ENCODE assay signal across 8 mouse cellular contexts in the genomic region with DNA sequence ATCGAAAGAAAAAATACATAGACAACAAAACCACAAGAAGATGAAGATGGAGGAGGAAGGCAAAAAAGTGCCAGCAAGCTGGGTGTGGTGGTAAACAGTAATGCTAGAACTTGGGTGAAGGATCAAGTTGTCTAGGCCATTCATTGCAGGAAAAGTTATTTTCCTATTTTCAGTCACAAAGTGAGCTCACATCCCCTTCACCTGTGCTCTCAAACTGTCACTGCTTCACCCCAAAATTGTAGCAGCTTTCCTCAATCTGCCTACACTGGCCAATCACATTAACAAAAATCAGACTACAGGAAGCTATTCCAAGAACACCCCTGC. TPM values are rescaled to one million over a fixed set of nuclear protein-coding genes. Genes with fewer than 3 reads are reported as not detected.
DNase-seq lines count a peak whose midpoint lies in the region; ATAC-seq and TF ChIP-seq lines count a peak whose summit lies in the region.
"Had no signal": no experiment of that assay in that cellular context is flagged by ENCODE, and none has a peak within 500 bp of the region (broad histone marks: within the 10 kb centered on the region; RNA-seq: fewer than 3 reads in every experiment).

No protein-coding gene starts in this region.

- H3K36me3 ChIP-seq in lung, embryonic 16.5 days (ENCODE audit: control insufficient read depth, insufficient read depth, low read length), result no peaks in the 10 kb centered on the region
- no peaks in the 10 kb centered on the region for H3K36me3 ChIP-seq in limb, embryonic 13.5 days

- TF ChIP-seq POLR2A in lung, adult 2 months (IDR thresholded peaks at IDR 0.05; ENCODE audit: borderline replicate concordance, extremely low read depth, low read depth, low read length), result no peak
- TF ChIP-seq POLR2A in embryonic fibroblast, embryonic 13.5 days (IDR thresholded peaks at IDR 0.05; ENCODE audit: low read depth, low read length), result no peak; the same call in 1 of the 2 replicates
- no peak for TF ChIP-seq POLR2A in olfactory bulb, adult 2 months (IDR thresholded peaks at IDR 0.05; ENCODE audit: insufficient read depth, low read depth, low read length)

- H3K9me3 ChIP-seq in lung, embryonic 16.5 days (ENCODE audit: control insufficient read depth, low read length), result no peaks in the 10 kb centered on the region
- no peaks in the 10 kb centered on the region for H3K9me3 ChIP-seq in limb, embryonic 13.5 days

- H3K4me2 ChIP-seq in lung, embryonic 16.5 days (ENCODE audit: low read depth, low read length), result peak overlapping the region; percentile 77
- H3K4me2 ChIP-seq in limb, embryonic 13.5 days (replicated peaks), result peak overlapping the region; percentile 92

- ATAC-seq in lung, embryonic 16.5 days (ENCODE audit: low read depth), result no peak
- ATAC-seq in limb, embryonic 13.5 days (ENCODE audit: low FRiP score, low read depth), result no peak

- H3K4me1 ChIP-seq in lung, embryonic 16.5 days (replicated peaks; ENCODE audit: control insufficient read depth, insufficient read depth, low read length), result peaks cover 15% of the 10 kb centered on the region
- H3K4me1 ChIP-seq in lung, adult 2 months (ENCODE audit: control insufficient read depth, insufficient read depth, low read length), result peaks cover 2% of the 10 kb centered on the region
- H3K4me1 ChIP-seq in embryonic fibroblast, embryonic 13.5 days (ENCODE audit: control insufficient read depth, insufficient read depth, low read length), result no peaks in the 10 kb centered on the region
- peaks cover 26% of the 10 kb centered on the region for H3K4me1 ChIP-seq in limb, embryonic 13.5 days
- H3K4me1 ChIP-seq in olfactory bulb, adult 2 months (ENCODE audit: control insufficient read depth, insufficient read depth, low read length), result peaks cover 3% of the 10 kb centered on the region; the same call in 1 of the 2 replicates

- WGBS in lung, embryonic 16.5 days, result 72% methylated on average over 1 of the region's 1 CpGs
- WGBS in lung, adult 2 months, result 39% methylated on average over 1 of the region's 1 CpGs
- 57% methylated on average over 1 of the region's 1 CpGs for WGBS in limb, embryonic 13.5 days
- 83% methylated on average over 1 of the region's 1 CpGs for WGBS in olfactory bulb, adult 2 months

- no peak for TF ChIP-seq CTCF in lung, adult 2 months (IDR thresholded peaks at IDR 0.05; ENCODE audit: insufficient read depth, low read length)
- no peak for TF ChIP-seq CTCF in embryonic fibroblast, embryonic 13.5 days (IDR thresholded peaks at IDR 0.05; ENCODE audit: borderline replicate concordance, insufficient read depth, low read length)
- no peak for TF ChIP-seq CTCF in olfactory bulb, adult 2 months (IDR thresholded peaks at IDR 0.05; ENCODE audit: insufficient read depth, low read depth, low read length)

- peak overlapping the region; percentile 95 for H3K27ac ChIP-seq in lung, embryonic 16.5 days (ENCODE audit: low read length)
- H3K27ac ChIP-seq in embryonic fibroblast, embryonic 13.5 days (ENCODE audit: insufficient read depth, low read length), result peak overlapping the region; percentile 87
- peak overlapping the region; percentile 90; the same call in 1 of the 2 replicates for H3K27ac ChIP-seq in limb, embryonic 13.5 days
- H3K27ac ChIP-seq in olfactory bulb, adult 2 months (ENCODE audit: insufficient read depth, low read depth, low read length), result 0 out of 2 replicates have a peak overlapping the region, but pooled peaks have one; percentile 18

- DNase-seq in lung, adult 2 months, result no peak
- no peak for DNase-seq in adrenal gland, postnatal 36 days
- DNase-seq in cerebellum, adult 8-10 months, result no peak
- DNase-seq: gastrocnemius, adult 2 months had no signal

- peak overlapping the region; percentile 53 for H3K4me3 ChIP-seq in lung, embryonic 16.5 days (ENCODE audit: low read length)
- H3K4me3 ChIP-seq in lung, adult 2 months (replicated peaks; ENCODE audit: extremely low read depth, low read depth, low read length), result no peak overlapping the region
- peak overlapping the region; percentile 49; the same call in 1 of the 2 replicates for H3K4me3 ChIP-seq in embryonic fibroblast, embryonic 13.5 days (ENCODE audit: insufficient read depth, low read length)
- peak overlapping the region; percentile 59 for H3K4me3 ChIP-seq in limb, embryonic 13.5 days
- H3K4me3 ChIP-seq in olfactory bulb, adult 2 months (ENCODE audit: insufficient read depth, low read depth, low read length), result no peak overlapping the region

- peak overlapping the region; percentile 70 for H3K9ac ChIP-seq in lung, embryonic 16.5 days (ENCODE audit: low read length)
- peak overlapping the region; percentile 68; the same call in 1 of the 2 replicates for H3K9ac ChIP-seq in limb, embryonic 13.5 days

- H3K27me3 ChIP-seq in lung, embryonic 16.5 days (ENCODE audit: control insufficient read depth, insufficient read depth, low read depth, low read length), result no peaks in the 10 kb centered on the region
- H3K27me3 ChIP-seq in limb, embryonic 13.5 days, result no peaks in the 10 kb centered on the region

RNA-seq across cellular contexts. Expression of gene Hist1h4a, which starts 1.2 kb away (rescaled TPM):
- polyA plus RNA-seq in lung, embryonic 16.5 days (2015; fragmentation: Nextera tagmentation; extraction: Ambion mirVana), result 1.2 TPM in 1 of 2 replicates, not detected in the other
- 2.4 and 2.9 TPM in 2 replicates for polyA plus RNA-seq in lung, adult 2 months (2012; rRNA removed)
- 1.3 and 5.4 TPM in 2 replicates for polyA plus RNA-seq in embryonic fibroblast, embryonic 13.5 days (2011; ENCODE audit: insufficient read length, low read depth, missing spikeins)
- polyA plus RNA-seq in limb, embryonic 13.5 days (2015; fragmentation: Nextera tagmentation; extraction: Ambion mirVana), result 0.65 TPM in 1 of 2 replicates, not detected in the other
- polyA plus RNA-seq in olfactory bulb, adult 2 months (2012; ENCODE audit: insufficient read depth, insufficient read length, low replicate concordance, missing spikeins), result not detected in 2 replicates
- 10 to 100 TPM; 59.8 to 61.2 TPM for total RNA-seq in adrenal gland, postnatal 36 days (2021)

RNA-seq across cellular contexts. Expression of gene Hist1h3a, which starts 2.3 kb away (rescaled TPM):
- polyA plus RNA-seq in lung, embryonic 16.5 days (2015; fragmentation: Nextera tagmentation; extraction: Ambion mirVana), result 4.2 and 5.5 TPM in 2 replicates
- polyA plus RNA-seq in lung, adult 2 months (2012; rRNA removed), result 3.1 and 4.3 TPM in 2 replicates
- 2.0 and 5.5 TPM in 2 replicates for polyA plus RNA-seq in embryonic fibroblast, embryonic 13.5 days (2011; ENCODE audit: insufficient read length, low read depth, missing spikeins)
- 11.8 and 14.9 TPM in 2 replicates for polyA plus RNA-seq in limb, embryonic 13.5 days (2015; fragmentation: Nextera tagmentation; extraction: Ambion mirVana)
- polyA plus RNA-seq in olfactory bulb, adult 2 months (2012; ENCODE audit: insufficient read depth, insufficient read length, low replicate concordance, missing spikeins), result not detected in 2 replicates
- total RNA-seq in adrenal gland, postnatal 36 days (2021), result 10 to 100 TPM; 55.1 to 59.3 TPM

RNA-seq across cellular contexts. Expression of gene Hist1h4b, which starts 3.1 kb away (rescaled TPM):
- 5.1 and 6.6 TPM in 2 replicates for polyA plus RNA-seq in lung, embryonic 16.5 days (2015; fragmentation: Nextera tagmentation; extraction: Ambion mirVana)
- 2.5 and 2.8 TPM in 2 replicates for polyA plus RNA-seq in lung, adult 2 months (2012; rRNA removed)
- 7.8 and 12.5 TPM in 2 replicates for polyA plus RNA-seq in embryonic fibroblast, embryonic 13.5 days (2011; ENCODE audit: insufficient read length, low read depth, missing spikeins)
- 7.2 and 13.5 TPM in 2 replicates for polyA plus RNA-seq in limb, embryonic 13.5 days (2015; fragmentation: Nextera tagmentation; extraction: Ambion mirVana)
- not detected in 2 replicates for polyA plus RNA-seq in olfactory bulb, adult 2 months (2012; ENCODE audit: insufficient read depth, insufficient read length, low replicate concordance, missing spikeins)
- total RNA-seq in adrenal gland, postnatal 36 days (2021), result 100 to 1,000 TPM; 115 to 122 TPM

RNA-seq across cellular contexts. Expression of gene Hist1h1a, which starts 3.6 kb away (rescaled TPM):
- 2.1 and 4.3 TPM in 2 replicates for polyA plus RNA-seq in lung, embryonic 16.5 days (2015; fragmentation: Nextera tagmentation; extraction: Ambion mirVana)
- polyA plus RNA-seq in lung, adult 2 months (2012; rRNA removed), result not detected in 2 replicates
- 2.3 and 7.9 TPM in 2 replicates for polyA plus RNA-seq in embryonic fibroblast, embryonic 13.5 days (2011; ENCODE audit: insufficient read length, low read depth, missing spikeins)
- polyA plus RNA-seq in limb, embryonic 13.5 days (2015; fragmentation: Nextera tagmentation; extraction: Ambion mirVana), result 4.3 and 6.0 TPM in 2 replicates
- not detected in 2 replicates for polyA plus RNA-seq in olfactory bulb, adult 2 months (2012; ENCODE audit: insufficient read depth, insufficient read length, low replicate concordance, missing spikeins)
- total RNA-seq in adrenal gland, postnatal 36 days (2021), result 10 to 100 TPM; 35.0 to 39.8 TPM

RNA-seq across cellular contexts. Expression of gene Hist1h3b, which starts 7.8 kb away (rescaled TPM):
- polyA plus RNA-seq in lung, embryonic 16.5 days (2015; fragmentation: Nextera tagmentation; extraction: Ambion mirVana), result 13.3 and 14.0 TPM in 2 replicates
- polyA plus RNA-seq in lung, adult 2 months (2012; rRNA removed), result 2.6 and 3.8 TPM in 2 replicates
- 5.6 and 6.3 TPM in 2 replicates for polyA plus RNA-seq in embryonic fibroblast, embryonic 13.5 days (2011; ENCODE audit: insufficient read length, low read depth, missing spikeins)
- polyA plus RNA-seq in limb, embryonic 13.5 days (2015; fragmentation: Nextera tagmentation; extraction: Ambion mirVana), result 14.7 and 16.3 TPM in 2 replicates
- polyA plus RNA-seq in olfactory bulb, adult 2 months (2012; ENCODE audit: insufficient read depth, insufficient read length, low replicate concordance, missing spikeins), result not detected in 2 replicates
- total RNA-seq in adrenal gland, postnatal 36 days (2021), result 10 to 100 TPM; 54.7 to 79.9 TPM

Comparison
In these comparisons a context has a peak if more than half of its experiments do, and no peak if none do; other contexts are left out.
1. H3K4me3 ChIP-seq: peak in lung, embryonic 16.5 days (single experiment), embryonic fibroblast, embryonic 13.5 days (single experiment) and limb, embryonic 13.5 days (single experiment); none in lung, adult 2 months (single experiment) and olfactory bulb, adult 2 months (single experiment).
2. H3K27ac ChIP-seq: peak in every context shown above with its lines; median percentile 95 in lung, embryonic 16.5 days; 90 in limb, embryonic 13.5 days; 87 in embryonic fibroblast, embryonic 13.5 days; 18 in olfactory bulb, adult 2 months.